Mouse (Mus musculus): ENCODE data around the gene Bcl11b.

Bcl11b gene

GRCm38 (mm10) chr12:107940774-107941173 lies 62.6 kb downstream of the Bcl11b start:
- DNase-seq (ENCODE audit: extremely low read depth, insufficient read length, low spot score): no peak

- DNase-seq (ENCODE audit: extremely low read depth, insufficient read length, low spot score): no peak
These were observed 64.2 kb downstream of the Bcl11b start for GRCm38 (mm10) chr12:107939177-107939576.

- no peak for DNase-seq (ENCODE audit: extremely low read depth, insufficient read length, low spot score)
These were observed 66.4 kb downstream of the Bcl11b start for GRCm38 (mm10) chr12:107936972-107937371.

- DNase-seq (ENCODE audit: extremely low read depth, insufficient read length, low spot score): no peak
These were observed 67.0 kb downstream of the Bcl11b start for GRCm38 (mm10) chr12:107936406-107936805.

- DNase-seq (ENCODE audit: extremely low read depth, insufficient read length, low spot score): no peak
These were observed 68.5 kb downstream of the Bcl11b start for GRCm38 (mm10) chr12:107934831-107935437.

DNA sequence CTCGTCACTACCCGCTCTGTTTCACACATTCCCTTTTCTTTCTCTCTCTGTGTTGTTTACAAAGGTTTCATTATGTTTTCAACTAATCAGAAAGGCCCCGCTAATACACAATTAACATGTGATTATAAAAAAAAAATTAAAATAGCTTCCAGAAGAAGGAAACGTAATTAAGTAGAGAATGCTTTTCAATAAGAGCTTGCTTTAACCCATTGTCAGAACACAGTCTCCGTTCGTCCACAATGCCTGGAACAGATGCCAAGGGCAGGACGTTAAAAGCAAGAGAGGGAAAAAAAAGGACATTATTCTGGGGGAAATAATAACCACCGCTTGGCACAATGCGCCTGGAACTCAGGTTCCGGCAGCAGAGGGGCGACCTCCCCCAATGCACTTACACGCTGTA lies 71.3 kb downstream of the Bcl11b start:
- DNase-seq (ENCODE audit: extremely low read depth, insufficient read length, low spot score): no peak

DNA sequence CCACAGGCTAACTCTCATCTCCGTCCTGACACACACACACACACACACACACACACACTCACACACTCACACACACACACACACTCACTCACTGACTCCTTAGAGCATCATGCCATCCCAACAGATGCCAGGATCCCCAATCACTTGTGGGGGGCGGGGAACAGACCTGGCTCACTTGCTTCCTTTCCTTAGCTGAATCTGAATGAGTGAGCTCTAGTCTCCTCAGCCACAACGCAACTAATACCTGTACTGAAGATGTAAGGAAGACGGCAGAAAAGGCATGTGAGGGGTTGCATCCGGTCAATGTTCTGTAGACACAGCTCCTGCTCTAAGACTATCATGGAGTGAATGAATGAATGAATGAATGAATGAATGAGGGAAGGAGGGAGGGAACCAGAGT lies 71.9 kb downstream of the Bcl11b start:
- no peak for DNase-seq (ENCODE audit: extremely low read depth, insufficient read length, low spot score)

- DNase-seq (ENCODE audit: extremely low read depth, insufficient read length, low spot score): peak; percentile 53
These were observed 72.6 kb downstream of the Bcl11b start for GRCm38 (mm10) chr12:107930611-107931350.

GRCm38 (mm10) chr12:107928905-107929304 lies 74.5 kb downstream of the Bcl11b start:
- DNase-seq (ENCODE audit: extremely low read depth, insufficient read length, low spot score): no peak

DNA sequence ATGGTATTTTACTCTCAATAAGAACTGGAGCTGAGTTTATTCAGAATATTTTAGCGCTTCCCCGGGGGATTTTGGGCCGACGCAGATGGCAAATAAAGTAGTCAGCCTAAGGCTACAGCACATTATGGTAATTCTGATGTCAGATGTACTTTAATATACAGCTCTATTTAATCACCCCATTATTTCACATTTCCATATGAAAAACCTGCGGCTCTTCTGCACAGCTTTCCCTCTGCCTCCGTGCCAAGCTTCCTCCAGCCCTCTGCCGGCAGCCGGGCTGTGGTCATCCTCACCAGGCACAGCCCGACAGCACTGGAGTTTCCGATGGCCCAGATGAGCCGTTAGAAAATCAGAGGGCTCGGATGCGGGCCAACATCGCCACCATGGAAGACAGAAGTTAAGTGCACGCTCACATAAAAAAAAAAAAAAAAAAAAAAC lies 74.9 kb downstream of the Bcl11b start:
- DNase-seq (ENCODE audit: extremely low read depth, insufficient read length, low spot score): no peak

- no peak for DNase-seq (ENCODE audit: extremely low read depth, insufficient read length, low spot score)
These were observed 75.4 kb downstream of the Bcl11b start for GRCm38 (mm10) chr12:107927961-107928431.

DNA sequence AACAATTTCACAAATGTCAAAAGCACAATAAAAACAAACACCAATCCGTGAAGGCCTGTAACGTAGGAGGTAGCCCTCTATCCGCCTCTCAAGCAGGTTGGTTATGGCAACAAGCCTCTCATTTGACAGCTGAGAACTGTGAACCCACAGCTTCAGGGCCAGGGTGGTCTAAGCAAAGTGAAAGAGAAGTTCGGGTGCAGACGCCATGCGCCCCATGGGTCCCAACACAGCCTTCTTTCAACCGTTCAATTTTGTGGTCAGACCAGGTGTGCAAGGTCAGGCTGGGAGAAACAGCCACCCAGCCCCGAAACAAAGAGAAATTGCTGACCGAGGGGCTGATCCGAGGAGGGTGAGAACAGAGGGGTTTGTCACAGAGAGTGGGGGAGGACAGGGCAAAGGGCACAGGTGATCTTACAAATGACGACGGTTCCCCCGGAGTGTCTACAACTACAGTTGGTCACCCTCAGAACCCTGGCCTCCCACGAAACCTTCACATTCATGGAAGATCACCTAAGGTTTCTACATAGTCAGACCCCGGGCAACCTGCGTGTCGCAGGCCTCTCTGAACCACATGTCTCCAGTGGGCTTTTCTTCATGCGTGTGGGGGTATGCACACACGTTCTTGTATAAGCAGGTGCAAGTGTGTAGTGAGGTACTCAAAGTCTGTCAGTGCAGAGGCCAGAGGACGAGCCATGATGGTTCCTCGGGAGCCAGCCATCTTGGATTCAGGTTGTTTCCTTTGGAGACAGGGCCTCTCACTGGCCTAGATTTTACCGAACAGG lies 77.1 kb downstream of the Bcl11b start:
- DNase-seq (ENCODE audit: extremely low read depth, insufficient read length, low spot score): no peak

- no peak for DNase-seq (ENCODE audit: extremely low read depth, insufficient read length, low spot score)
These were observed 78.7 kb downstream of the Bcl11b start for GRCm38 (mm10) chr12:107924696-107925095.

DNA sequence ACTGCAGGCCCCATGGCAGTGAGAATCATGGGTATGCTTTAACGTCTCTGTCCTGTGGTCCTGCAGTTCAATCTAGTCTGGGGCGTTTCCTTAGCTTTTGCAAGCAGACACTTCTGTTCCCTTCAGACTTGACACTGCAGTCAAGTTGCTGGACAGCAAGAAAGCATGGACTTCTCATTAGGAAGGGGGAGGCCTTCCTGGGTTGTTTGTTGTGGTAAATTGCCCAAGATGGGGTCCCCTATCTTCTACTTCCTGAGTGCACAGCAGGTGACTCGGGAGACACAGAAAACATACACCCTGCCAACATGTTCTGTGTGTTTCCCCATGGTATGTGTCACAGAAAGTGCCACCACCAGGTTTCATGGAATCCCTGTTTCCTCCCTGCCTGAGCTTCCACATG lies 79.4 kb downstream of the Bcl11b start:
- DNase-seq (ENCODE audit: extremely low read depth, insufficient read length, low spot score): no peak

- DNase-seq (ENCODE audit: extremely low read depth, insufficient read length, low spot score): no peak
These were observed 81.2 kb downstream of the Bcl11b start for GRCm38 (mm10) chr12:107922180-107922579.

DNA sequence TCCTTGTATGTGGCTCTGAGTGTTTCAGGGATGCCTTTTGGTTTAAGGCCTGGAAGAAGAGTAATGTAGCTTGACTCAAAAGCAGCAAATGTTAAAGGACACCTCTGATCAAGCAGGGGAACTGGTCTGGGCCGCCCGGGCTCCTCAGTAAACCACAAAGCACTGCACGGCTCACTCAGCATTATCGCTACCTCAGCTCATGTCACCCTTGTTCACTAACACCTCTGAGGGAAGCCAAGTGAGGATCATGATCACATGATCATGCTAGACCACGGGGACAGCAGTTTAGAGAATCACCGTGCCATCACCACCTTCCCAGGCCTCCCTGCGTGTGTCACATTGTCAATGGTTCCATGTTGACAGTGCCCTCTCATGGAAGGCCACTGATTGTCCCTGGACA lies 81.8 kb downstream of the Bcl11b start:
- no peak for DNase-seq (ENCODE audit: extremely low read depth, insufficient read length, low spot score)

GRCm38 (mm10) chr12:107921154-107921553 lies 82.2 kb downstream of the Bcl11b start:
- DNase-seq (ENCODE audit: extremely low read depth, insufficient read length, low spot score): no peak

- DNase-seq (ENCODE audit: extremely low read depth, insufficient read length, low spot score): no peak
These were observed 82.7 kb downstream of the Bcl11b start for GRCm38 (mm10) chr12:107920716-107921115.

DNA sequence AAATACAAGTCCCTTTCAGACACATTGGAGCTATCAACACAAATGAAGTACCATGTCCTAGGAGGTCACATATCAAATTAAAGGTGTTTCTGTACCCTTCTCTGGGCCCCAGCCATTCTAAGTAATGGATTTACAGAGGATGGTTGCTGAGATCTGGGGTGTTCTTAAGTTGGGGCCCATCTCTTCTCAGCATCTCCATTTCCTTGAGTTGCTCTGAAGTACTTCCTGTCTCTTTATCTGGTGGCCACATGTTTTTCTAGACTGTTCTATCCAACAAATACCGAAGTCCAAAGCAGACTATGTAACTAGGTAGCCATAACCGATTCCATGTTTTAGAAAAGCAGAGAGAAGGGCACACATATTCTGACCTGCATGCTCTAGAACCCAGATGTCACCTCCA lies 83.3 kb downstream of the Bcl11b start:
- DNase-seq (ENCODE audit: extremely low read depth, insufficient read length, low spot score): no peak

- DNase-seq (ENCODE audit: extremely low read depth, insufficient read length, low spot score): no peak
These were observed 84.6 kb downstream of the Bcl11b start for GRCm38 (mm10) chr12:107918779-107919178.

- no peak for DNase-seq (ENCODE audit: extremely low read depth, insufficient read length, low spot score)
These were observed 87.4 kb downstream of the Bcl11b start for GRCm38 (mm10) chr12:107916008-107916407.
